Mouse (Mus musculus) hindbrain, embryonic 13.5 days (tissue): ENCODE measurements around the gene Ndufs4. TPM values are rescaled to one million over a fixed set of nuclear protein-coding genes. Genes with fewer than 3 reads are reported as not detected.
"Not testable (repeated sequence)": the region's sequence is repeated elsewhere in the genome, so short reads cannot be mapped to it uniquely, and the experiment has no call there.

Source experiments
- ATAC-seq: fragments of 200-750 bp; cut with Nextera tagmentation; 2 replicates; pipeline ENCODE4 v1.8.0; 2017; ENCODE audit warnings: moderate TSS enrichment; ENCODE audit not compliant: low FRiP score
- H3K27ac ChIP-seq: fragments of 300-500 bp; sonication (generic); 2 replicates; pipeline ENCODE4 v1.5.1; 2015; ENCODE audit warnings: inconsistent platforms, mild to moderate bottlenecking, moderate library complexity
- H3K27me3 ChIP-seq: fragments of 300-500 bp; sonication (generic); 2 replicates; pipeline ENCODE4 v1.6.1; 2015; ENCODE audit warnings: mild to moderate bottlenecking, inconsistent platforms
- H3K36me3 ChIP-seq: fragments of 300-500 bp; sonication (generic); 2 replicates; pipeline ENCODE4 v1.6.1; 2015; ENCODE audit warnings: mild to moderate bottlenecking, inconsistent platforms
- H3K4me1 ChIP-seq: fragments of 300-500 bp; sonication (generic); replicated peaks from 2 replicates; pipeline ENCODE4 v1.6.1; 2015; ENCODE audit warnings: inconsistent platforms
- H3K4me2 ChIP-seq: fragments of 300-500 bp; sonication (generic); 2 replicates; pipeline ENCODE4 v1.6.1; 2015; ENCODE audit warnings: inconsistent platforms, mild to moderate bottlenecking, moderate library complexity
- H3K4me3 ChIP-seq: fragments of 300-500 bp; sonication (generic); 2 replicates; pipeline ENCODE4 v1.5.1; 2015; ENCODE audit warnings: mild to moderate bottlenecking, inconsistent platforms
- H3K9ac ChIP-seq: fragments of 300-500 bp; sonication (generic); 2 replicates; pipeline ENCODE4 v1.6.1; 2015; ENCODE audit warnings: mild to moderate bottlenecking, inconsistent platforms
- H3K9me3 ChIP-seq: fragments of 300-500 bp; sonication (generic); 2 replicates; pipeline ENCODE4 v1.6.1; 2016; ENCODE audit warnings: inconsistent platforms
- WGBS: fragments of 180-500 bp; shearing (Covaris S2); methylation state at CpG from one replicate; pipeline ENCODE4 v1.1.7; 2015; 5-methylcytosine and 5-hydroxymethylcytosine counted together
- polyA plus RNA-seq: library from polyadenylated mRNA; unstranded; fragments of >200 nt; fragmentation: Nextera tagmentation; extraction: Ambion mirVana; gene quantifications from 2 replicates; pipeline ENCODE4 v1.2.1, GENCODE M21; 2015

Gene Ndufs4
- polyA plus RNA-seq, 1 experiment from 2014 or later, result 369 TPM

DNA sequence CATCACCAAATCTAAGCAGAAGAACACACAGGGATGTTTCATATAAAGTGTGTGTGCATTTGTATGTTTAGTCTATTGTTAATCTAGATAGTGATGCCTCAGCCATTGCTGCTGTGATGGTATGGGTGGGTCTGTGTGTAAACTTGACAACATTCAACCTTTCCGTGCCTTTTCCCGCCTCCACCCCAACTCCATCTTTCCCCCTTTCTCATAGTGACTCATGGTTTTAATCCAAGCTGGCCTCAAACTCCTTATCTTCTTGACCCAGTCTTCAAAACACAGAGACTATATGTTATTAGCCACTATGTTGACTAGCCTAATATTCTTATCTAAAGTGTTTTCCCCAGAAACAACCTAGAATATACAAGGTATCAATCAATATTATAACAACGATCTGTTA lies 72.7 kb downstream of the Ndufs4 start:
- Histone ChIP-seq H3K4me3 (no peak overlapping the region), H3K27me3 (no peaks in the 10 kb centered on the region), H3K27ac (no peak overlapping the region), H3K4me1 (no peaks in the 10 kb centered on the region; the same call in 1 of the 2 replicates), H3K36me3 (peaks cover 3% of the 10 kb centered on the region; the same call in 1 of the 2 replicates), H3K4me2 (no peak overlapping the region), H3K9ac (no peak overlapping the region), H3K9me3 (no peaks in the 10 kb centered on the region)
- WGBS, result 97% methylated on average over 3 of the region's 3 CpGs
- no peak for ATAC-seq

DNA sequence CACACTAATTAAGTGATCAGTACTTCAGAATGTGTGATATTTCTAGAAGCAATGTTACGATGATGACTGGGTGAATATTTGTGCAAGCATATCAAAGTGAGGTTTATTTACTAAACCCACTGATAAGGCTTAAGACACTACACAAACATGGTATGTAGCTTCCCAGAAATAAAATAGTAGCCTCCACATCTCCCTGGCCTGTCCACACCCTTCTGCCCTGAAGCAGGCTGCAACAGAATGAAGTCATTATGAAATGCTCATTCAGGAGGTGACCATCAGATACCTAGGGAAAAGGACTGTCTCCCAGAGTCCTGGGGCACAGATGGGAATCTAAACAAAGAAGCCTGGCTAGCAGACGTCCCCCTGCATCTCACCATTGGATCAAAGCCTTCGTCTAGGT lies 73.1 kb downstream of the Ndufs4 start:
- peaks cover 3% of the 10 kb centered on the region; the same call in 1 of the 2 replicates for H3K36me3 ChIP-seq
- no peak for ATAC-seq
- WGBS, result 83% methylated on average over 3 of the region's 3 CpGs

DNA sequence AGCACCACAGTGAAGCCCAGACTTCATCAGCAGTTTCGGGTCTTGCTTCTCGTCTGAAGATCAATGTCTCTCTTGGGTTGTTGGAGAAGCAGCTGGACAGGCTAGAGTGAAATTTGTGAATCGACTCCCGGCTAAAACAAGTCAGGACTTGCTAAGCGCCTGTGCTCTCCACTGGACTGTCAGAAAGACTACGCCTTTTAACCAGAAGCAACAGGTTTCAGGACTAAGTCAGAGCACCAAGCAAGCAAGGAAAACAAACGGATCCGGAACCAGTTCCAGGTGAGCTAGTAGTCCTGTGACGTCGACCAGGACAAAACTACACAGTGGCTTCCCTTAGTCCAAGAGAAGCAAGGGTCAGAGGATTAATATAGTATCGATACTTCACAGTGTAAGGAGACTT lies 77.5 kb downstream of the Ndufs4 start:
- no peak overlapping the region for H3K4me3 ChIP-seq
- H3K4me2 ChIP-seq, result no peak overlapping the region
- no peak for ATAC-seq

More for the DNA sequence above, 73.1 kb downstream of the Ndufs4 start:
- Histone ChIP-seq H3K4me3 (no peak overlapping the region), H3K27ac (no peak overlapping the region), H3K4me2 (no peak overlapping the region), H3K9ac (no peak overlapping the region), H3K9me3 (no peaks in the 10 kb centered on the region), H3K27me3 (no peaks in the 10 kb centered on the region), H3K4me1 (no peaks in the 10 kb centered on the region; the same call in 1 of the 2 replicates)

DNA sequence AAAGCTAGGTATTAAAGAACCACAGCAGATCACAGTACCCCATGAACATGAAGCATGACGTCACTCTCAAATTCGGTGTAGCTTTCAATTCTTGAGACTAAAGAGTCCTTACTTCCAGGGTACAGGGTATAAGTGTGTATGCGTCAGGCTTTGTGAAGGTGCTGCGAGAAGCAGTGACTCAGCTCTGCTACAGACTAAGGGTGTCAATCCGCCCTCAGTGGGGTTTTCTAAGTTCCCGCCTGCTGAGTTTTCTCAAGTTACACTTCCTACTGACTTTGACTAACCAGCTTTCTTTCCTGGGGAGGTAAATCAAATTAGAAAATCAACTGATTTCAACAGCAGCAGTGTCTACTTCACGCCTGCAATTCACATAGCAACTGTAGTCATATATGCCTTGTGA lies 83.4 kb downstream of the Ndufs4 start:
- WGBS, result 87% methylated on average over 7 of the region's 7 CpGs
- H3K4me1 ChIP-seq, result no peaks in the 10 kb centered on the region
- no peak overlapping the region for H3K4me2 ChIP-seq
- H3K4me3 ChIP-seq, result no peak overlapping the region
- H3K27me3 ChIP-seq, result no peaks in the 10 kb centered on the region
- no peak overlapping the region for H3K9ac ChIP-seq
- H3K27ac ChIP-seq, result no peak overlapping the region
- H3K9me3 ChIP-seq, result no peaks in the 10 kb centered on the region
- ATAC-seq, result no peak
- H3K36me3 ChIP-seq, result peaks cover 7% of the 10 kb centered on the region

More for the DNA sequence above, 77.5 kb downstream of the Ndufs4 start:
- Histone ChIP-seq H3K36me3 (peaks cover 3% of the 10 kb centered on the region; the same call in 1 of the 2 replicates), H3K27me3 (no peaks in the 10 kb centered on the region), H3K4me1 (no peaks in the 10 kb centered on the region), H3K9me3 (no peaks in the 10 kb centered on the region), H3K9ac (no peak overlapping the region), H3K27ac (no peak overlapping the region)
- WGBS, result 97% methylated on average over 11 of the region's 11 CpGs

DNA sequence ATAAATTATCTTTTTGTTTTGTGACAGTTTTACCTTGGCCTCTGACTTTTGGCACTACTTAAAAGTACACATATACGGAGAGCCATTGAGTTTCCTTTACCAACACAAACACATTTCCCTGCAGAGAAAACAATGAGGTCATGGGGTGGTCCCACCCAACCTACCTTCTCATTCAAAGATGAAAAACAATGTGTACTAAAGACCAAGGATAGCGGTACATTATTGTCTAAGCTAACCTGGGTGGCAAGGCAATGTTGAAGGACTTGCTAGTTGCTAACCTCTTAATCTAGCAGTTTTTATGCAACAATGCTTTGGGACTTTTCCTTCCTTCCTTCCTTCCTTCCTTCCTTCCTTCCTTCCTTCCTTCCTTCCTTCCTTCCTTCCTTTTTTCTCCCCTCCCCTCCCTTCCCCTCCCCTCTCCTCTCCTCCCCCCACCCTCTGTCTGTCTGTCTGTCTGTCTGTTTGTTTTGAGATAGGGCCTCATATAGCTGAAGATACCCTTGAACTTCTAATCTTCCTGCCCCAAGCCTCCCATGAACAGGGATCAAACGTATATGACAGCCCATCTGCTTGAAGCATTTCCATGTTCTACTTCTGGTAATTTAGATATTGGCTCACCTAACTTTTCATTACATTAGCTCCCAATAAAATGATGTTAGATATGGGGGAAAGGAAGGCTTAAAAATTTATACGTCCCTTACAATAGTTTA lies 84.4 kb downstream of the Ndufs4 start:
- ATAC-seq, result no peak
- no peaks in the 10 kb centered on the region for H3K9me3 ChIP-seq
- H3K27ac ChIP-seq, result no peak overlapping the region
- no peaks in the 10 kb centered on the region for H3K27me3 ChIP-seq
- H3K36me3 ChIP-seq, result peaks cover 12% of the 10 kb centered on the region
- H3K4me3 ChIP-seq, result no peak overlapping the region
- no peak overlapping the region for H3K4me2 ChIP-seq
- H3K4me1 ChIP-seq, result no peaks in the 10 kb centered on the region
- 90% methylated on average over 4 of the region's 4 CpGs for WGBS
- no peak overlapping the region for H3K9ac ChIP-seq

DNA sequence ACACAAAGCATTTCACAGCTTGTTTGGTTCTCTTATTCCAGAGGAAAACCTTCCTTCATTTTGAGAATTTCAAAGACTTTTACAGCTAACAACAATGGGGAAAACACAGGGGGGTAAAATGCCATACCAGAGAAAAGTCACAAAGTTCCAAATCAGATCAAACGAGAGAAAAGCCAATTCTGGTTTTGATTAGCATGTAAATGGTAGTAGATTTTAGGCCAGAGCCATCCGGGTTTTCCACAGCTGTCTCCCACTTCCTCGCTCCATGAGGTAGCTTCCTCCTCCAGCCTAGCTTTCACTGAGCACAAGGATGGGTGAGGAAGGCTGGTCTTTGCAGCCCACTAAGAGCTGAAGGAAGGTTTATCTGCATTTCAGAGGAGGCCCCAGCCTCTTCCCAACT lies 90.3 kb downstream of the Ndufs4 start:
- H3K9me3 ChIP-seq, result no peaks in the 10 kb centered on the region
- 42% methylated on average over 3 of the region's 3 CpGs for WGBS
- H3K4me2 ChIP-seq, result no peak overlapping the region
- ATAC-seq, result no peak
- no peak overlapping the region for H3K27ac ChIP-seq
- no peaks in the 10 kb centered on the region for H3K27me3 ChIP-seq
- no peak overlapping the region for H3K4me3 ChIP-seq
- H3K9ac ChIP-seq, result no peak overlapping the region
- H3K36me3 ChIP-seq, result peaks cover 5% of the 10 kb centered on the region
- no peaks in the 10 kb centered on the region for H3K4me1 ChIP-seq

DNA sequence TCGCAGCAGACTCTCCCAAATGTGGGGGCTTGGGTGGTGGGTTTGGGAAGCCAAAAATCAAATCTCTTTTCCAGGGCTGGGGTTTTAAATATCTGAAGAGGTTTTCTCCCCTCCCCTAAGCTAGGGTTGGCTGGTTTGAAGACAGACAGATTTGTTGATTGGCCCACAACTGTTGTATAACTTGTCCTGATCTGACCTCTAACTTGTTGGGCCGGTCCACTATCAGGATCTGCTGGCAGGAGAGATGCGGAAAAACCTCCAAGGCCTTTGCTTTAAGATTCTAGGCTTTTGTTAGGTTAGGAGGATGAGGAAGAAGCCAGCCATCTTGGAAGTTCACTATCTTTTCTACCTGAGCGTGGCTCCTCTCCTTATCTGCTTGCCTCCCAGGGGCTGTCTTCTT lies 91.5 kb downstream of the Ndufs4 start:
- Histone ChIP-seq H3K9me3 (no peaks in the 10 kb centered on the region), H3K4me2 (no peak overlapping the region), H3K36me3 (peaks cover 5% of the 10 kb centered on the region), H3K27ac (no peak overlapping the region), H3K4me3 (no peak overlapping the region), H3K9ac (no peak overlapping the region), H3K27me3 (no peaks in the 10 kb centered on the region), H3K4me1 (no peaks in the 10 kb centered on the region)
- WGBS, result 92% methylated on average over 4 of the region's 4 CpGs
- no peak for ATAC-seq

DNA sequence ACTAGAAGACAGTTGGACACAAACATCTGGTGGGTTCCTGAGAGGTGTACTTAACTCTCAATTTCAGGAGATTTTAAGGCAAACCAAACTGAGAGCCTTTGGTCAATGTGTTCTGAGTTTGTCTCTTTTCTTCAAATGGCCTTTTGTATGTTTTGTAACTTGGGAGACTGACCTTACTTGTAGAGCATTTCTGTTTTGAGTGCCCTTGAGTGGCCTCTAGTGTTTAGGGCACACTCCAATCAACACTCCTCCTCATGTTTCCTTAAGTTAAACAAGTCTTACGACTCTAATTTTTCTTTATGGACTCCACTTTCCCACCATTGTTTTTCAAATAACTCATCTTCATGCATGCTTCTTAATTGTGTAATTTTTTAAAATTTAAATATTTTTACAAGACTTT lies 98.6 kb downstream of the Ndufs4 start:
- Histone ChIP-seq H3K4me3 (no peak overlapping the region), H3K9ac (no peak overlapping the region), H3K4me1 (no peaks in the 10 kb centered on the region), H3K36me3 (peaks cover 26% of the 10 kb centered on the region), H3K9me3 (no peaks in the 10 kb centered on the region), H3K4me2 (no peak overlapping the region), H3K27ac (no peak overlapping the region), H3K27me3 (no peaks in the 10 kb centered on the region)
- WGBS, result 86% methylated on average over 1 of the region's 1 CpGs
- ATAC-seq, result no peak

DNA sequence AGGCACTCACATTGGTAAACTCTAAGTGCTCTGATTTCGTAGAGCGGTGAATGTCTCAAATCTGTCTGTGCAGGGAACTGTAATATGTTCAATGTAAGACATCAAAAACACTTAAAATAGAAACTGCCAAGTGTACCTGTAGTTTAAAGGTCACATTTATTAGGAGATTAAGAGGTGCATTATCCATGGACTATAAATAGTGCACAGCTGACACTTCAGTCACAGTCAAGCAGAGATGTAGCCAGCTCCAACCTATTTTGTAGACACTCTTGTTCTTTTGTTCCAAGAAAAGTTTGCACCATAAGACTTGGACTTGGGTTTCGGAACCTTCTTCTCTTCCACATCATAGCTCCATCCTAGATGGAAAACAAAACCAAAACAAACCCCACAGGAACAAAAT lies 99.5 kb downstream of the Ndufs4 start:
- Histone ChIP-seq H3K4me3 (no peak overlapping the region), H3K4me2 (no peak overlapping the region), H3K36me3 (peaks cover 31% of the 10 kb centered on the region), H3K27ac (no peak overlapping the region), H3K9me3 (no peaks in the 10 kb centered on the region), H3K27me3 (no peaks in the 10 kb centered on the region), H3K9ac (no peak overlapping the region), H3K4me1 (no peaks in the 10 kb centered on the region)
- ATAC-seq, result no peak
- over 99% methylated on average over 3 of the region's 3 CpGs for WGBS

DNA sequence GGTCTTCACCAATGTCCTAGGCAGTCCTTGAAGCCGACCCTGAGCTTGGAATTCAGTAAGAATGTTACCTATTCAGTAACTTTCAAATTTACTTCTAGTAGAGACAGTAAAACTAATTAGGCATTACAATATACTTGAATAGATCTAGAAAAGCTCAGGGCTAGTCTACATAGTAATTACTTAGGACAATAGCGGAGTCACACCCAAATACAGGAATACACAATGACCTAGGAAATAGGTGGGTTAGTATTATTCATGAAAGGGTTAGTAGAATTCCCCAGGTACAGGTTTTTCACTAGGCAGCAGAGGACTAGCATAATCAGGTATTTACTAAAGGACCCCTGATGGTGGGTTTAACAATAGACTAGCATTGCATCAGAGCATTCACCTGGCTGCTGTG lies 109.4 kb downstream of the Ndufs4 start:
- ATAC-seq, H3K27ac ChIP-seq, H3K27me3 ChIP-seq, H3K4me1 ChIP-seq, H3K4me3 ChIP-seq, H3K4me2 ChIP-seq, H3K9ac ChIP-seq, H3K9me3 ChIP-seq: not testable (repeated sequence)
- 90% methylated on average over 2 of the region's 2 CpGs for WGBS
- H3K36me3 ChIP-seq, result peaks cover 15% of the 10 kb centered on the region

DNA sequence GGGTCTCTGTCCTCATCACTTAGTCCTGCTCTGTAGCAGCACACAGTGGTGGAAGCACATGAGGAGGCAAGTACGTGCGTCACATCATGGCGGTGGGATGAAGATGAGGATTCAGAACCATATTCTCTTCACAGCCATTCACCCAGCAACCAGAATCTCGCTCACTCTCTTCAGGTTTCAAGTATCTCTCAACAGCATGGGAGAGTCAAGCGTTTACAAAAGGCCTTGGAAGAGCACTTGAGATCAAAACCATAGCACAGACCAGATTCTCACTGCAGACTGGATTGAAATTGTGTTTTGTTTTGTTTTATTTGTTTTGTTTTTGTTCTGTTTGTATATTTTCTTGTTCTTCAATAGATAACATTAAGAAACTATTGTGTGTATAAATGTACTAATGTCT lies 110.8 kb downstream of the Ndufs4 start:
- Histone ChIP-seq H3K4me2 (no peak overlapping the region), H3K27me3 (no peaks in the 10 kb centered on the region), H3K27ac (no peak overlapping the region), H3K4me3 (no peak overlapping the region), H3K36me3 (peaks cover under 1% of the 10 kb centered on the region; the same call in 1 of the 2 replicates), H3K4me1 (no peaks in the 10 kb centered on the region), H3K9ac (no peak overlapping the region), H3K9me3 (no peaks in the 10 kb centered on the region)
- no peak for ATAC-seq
- WGBS, result 96% methylated on average over 5 of the region's 5 CpGs

DNA sequence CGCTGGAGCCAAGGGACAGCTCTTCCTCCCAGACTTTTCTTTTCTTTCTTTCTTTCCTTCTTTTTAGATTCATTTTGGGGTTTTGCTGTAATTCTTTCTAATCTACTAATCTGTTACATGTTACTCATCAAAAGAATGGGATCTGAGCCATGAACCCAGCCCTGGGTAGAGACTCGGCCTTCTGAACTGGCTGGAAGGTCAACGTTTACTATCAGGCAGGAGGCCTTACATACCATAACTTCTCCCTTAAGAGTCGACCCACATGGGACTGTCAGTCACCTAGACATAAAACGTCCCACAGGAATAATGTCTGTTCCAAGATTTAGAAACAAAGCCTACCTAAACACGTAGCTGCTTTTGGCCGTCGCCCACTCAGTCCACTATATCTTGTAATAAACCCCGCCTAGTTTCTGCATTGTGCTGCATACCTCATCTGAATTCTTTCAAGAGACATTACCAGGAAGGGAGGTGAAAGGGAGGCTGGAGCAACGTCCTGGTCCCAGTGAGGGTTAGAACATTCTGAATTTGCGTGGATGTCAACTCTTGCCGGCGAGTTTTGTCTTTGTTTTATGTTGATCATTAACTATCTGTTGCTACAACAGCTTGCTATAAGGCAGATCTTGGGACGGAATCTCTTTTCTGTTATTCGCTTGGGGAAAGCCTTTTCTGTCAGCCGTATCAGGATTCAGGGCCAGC lies 116.5 kb downstream of the Ndufs4 start:
- 74% methylated on average over 16 of the region's 16 CpGs for WGBS
- Histone ChIP-seq H3K9me3 (no peaks in the 10 kb centered on the region), H3K27ac (no peak overlapping the region), H3K4me2 (no peak overlapping the region), H3K36me3 (no peaks in the 10 kb centered on the region), H3K4me1 (no peaks in the 10 kb centered on the region), H3K27me3 (no peaks in the 10 kb centered on the region), H3K4me3 (no peak overlapping the region), H3K9ac (no peak overlapping the region)
- ATAC-seq, result no peak

DNA sequence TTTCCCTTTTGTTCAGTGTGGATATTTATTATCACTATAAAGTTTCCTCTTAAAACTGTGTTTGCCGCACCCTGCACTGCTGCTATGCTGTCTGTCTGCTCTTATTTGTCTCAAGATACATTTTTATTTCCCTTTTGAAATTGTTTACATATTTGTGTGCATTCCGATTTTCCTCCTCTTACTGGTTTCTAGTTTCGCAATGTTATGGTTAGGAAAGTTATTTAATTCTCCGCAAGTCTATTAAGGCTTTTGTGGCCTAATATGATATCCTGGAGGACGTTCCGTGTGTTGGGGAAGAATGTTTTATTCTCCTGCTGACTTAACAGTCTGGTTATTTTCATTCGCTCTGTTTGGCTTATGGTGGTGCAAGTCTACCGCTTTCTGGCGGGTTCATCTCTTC lies 120.3 kb downstream of the Ndufs4 start:
- H3K9ac ChIP-seq, result no peak overlapping the region
- H3K4me2 ChIP-seq, result no peak overlapping the region
- 92% methylated on average over 9 of the region's 9 CpGs for WGBS
- no peak for ATAC-seq
- no peak overlapping the region for H3K27ac ChIP-seq
- no peaks in the 10 kb centered on the region for H3K4me1 ChIP-seq
- H3K36me3 ChIP-seq, result no peaks in the 10 kb centered on the region
- no peak overlapping the region for H3K4me3 ChIP-seq
- no peaks in the 10 kb centered on the region for H3K27me3 ChIP-seq
- no peaks in the 10 kb centered on the region for H3K9me3 ChIP-seq
